Comparison of ENCODE assay signal across 11 mouse cellular contexts in genomic region chr15:52161089-52161442, GRCm38 (mm10).
A peak's percentile ranks its signal among the peaks of the same experiment; 100 is the strongest.
DNase-seq lines count a peak whose midpoint lies in the region; ATAC-seq lines count a peak whose summit lies in the region.
"Had no signal": no experiment of that assay in that cellular context is flagged by ENCODE, and none has a peak within 500 bp of the region (broad histone marks: within the 10 kb centered on the region; RNA-seq: fewer than 3 reads in every experiment).

No protein-coding gene starts in this region.

- no peaks in the 10 kb centered on the region for H3K36me3 ChIP-seq in forebrain, embryonic 15.5 days
- H3K36me3 ChIP-seq in kidney, embryonic 15.5 days: no peaks in the 10 kb centered on the region
- H3K36me3 ChIP-seq in neural tube, embryonic 13.5 days: no peaks in the 10 kb centered on the region
- H3K36me3 ChIP-seq in heart, embryonic 11.5 days (ENCODE audit: control insufficient read depth, insufficient read depth, low read length): no peaks in the 10 kb centered on the region
- H3K36me3 ChIP-seq: liver, embryonic 13.5 days had no signal

- ATAC-seq in forebrain, embryonic 15.5 days (replicated peaks): peak; percentile 27
- ATAC-seq in kidney, embryonic 15.5 days (replicated peaks; ENCODE audit: low FRiP score): peak; percentile 45; the same call in 1 of the 2 replicates
- ATAC-seq in neural tube, embryonic 13.5 days (ENCODE audit: low read depth): peak; percentile 38; the same call in 1 of the 2 replicates
- no peak for ATAC-seq in heart, embryonic 11.5 days (replicated peaks; ENCODE audit: insufficient number of reproducible peaks, low FRiP score, low TSS enrichment)

- H3K27me3 ChIP-seq in forebrain, embryonic 15.5 days: no peaks in the 10 kb centered on the region
- no peaks in the 10 kb centered on the region; the same call in 1 of the 2 replicates for H3K27me3 ChIP-seq in kidney, embryonic 15.5 days
- no peaks in the 10 kb centered on the region for H3K27me3 ChIP-seq in neural tube, embryonic 13.5 days
- no peaks in the 10 kb centered on the region for H3K27me3 ChIP-seq in heart, embryonic 11.5 days (ENCODE audit: control insufficient read depth, insufficient read depth, low read length)
- H3K27me3 ChIP-seq: CH12.LX; liver, embryonic 13.5 days had no signal

- peak; percentile 51 for DNase-seq in kidney, adult 9 months
- no peak for DNase-seq in kidney, adult 18-20 months
- no peak for DNase-seq in layer of hippocampus, adult 9-11 months
- DNase-seq in c-Kit-positive CD71-positive TER-119-positive erythroid progenitor cells, embryonic 14.5 days (ENCODE audit: low spot score): no peak

- no peak overlapping the region for H3K4me2 ChIP-seq in forebrain, embryonic 15.5 days (replicated peaks)
- no peak overlapping the region for H3K4me2 ChIP-seq in kidney, embryonic 15.5 days
- no peak overlapping the region for H3K4me2 ChIP-seq in neural tube, embryonic 13.5 days
- H3K4me2 ChIP-seq in heart, embryonic 11.5 days: no peak overlapping the region
- H3K4me2 ChIP-seq: liver, embryonic 13.5 days had no signal

- peaks cover 23% of the 10 kb centered on the region for H3K4me1 ChIP-seq in forebrain, embryonic 15.5 days
- H3K4me1 ChIP-seq in kidney, embryonic 15.5 days: peaks cover 22% of the 10 kb centered on the region
- H3K4me1 ChIP-seq in neural tube, embryonic 13.5 days (replicated peaks): peaks cover 23% of the 10 kb centered on the region
- no peaks in the 10 kb centered on the region for H3K4me1 ChIP-seq in heart, embryonic 11.5 days (ENCODE audit: control insufficient read depth, insufficient read depth, low read length)

- 5% methylated on average over 3 of the region's 3 CpGs for WGBS in forebrain, embryonic 15.5 days
- WGBS in kidney, embryonic 15.5 days: 10% methylated on average over 3 of the region's 3 CpGs
- WGBS in neural tube, embryonic 13.5 days: 8% methylated on average over 3 of the region's 3 CpGs
- WGBS in heart, embryonic 11.5 days (ENCODE audit: insufficient replicate concordance): 14% methylated on average over 3 of the region's 3 CpGs

- 0 out of 2 replicates have a peak overlapping the region, but pooled peaks have one; percentile 49 for H3K27ac ChIP-seq in forebrain, embryonic 15.5 days (replicated peaks)
- H3K27ac ChIP-seq in kidney, embryonic 15.5 days: peak overlapping the region; percentile 61
- H3K27ac ChIP-seq in neural tube, embryonic 13.5 days (replicated peaks): peak overlapping the region; percentile 67
- H3K27ac ChIP-seq in heart, embryonic 11.5 days (ENCODE audit: low read depth, low read length): no peak overlapping the region
- H3K27ac ChIP-seq: heart, adult 2 months; liver, embryonic 13.5 days had no signal

- H3K4me3 ChIP-seq in forebrain, embryonic 15.5 days: no peak overlapping the region
- no peak overlapping the region for H3K4me3 ChIP-seq in kidney, embryonic 15.5 days (replicated peaks)
- no peak overlapping the region for H3K4me3 ChIP-seq in neural tube, embryonic 13.5 days
- no peak overlapping the region for H3K4me3 ChIP-seq in heart, embryonic 11.5 days (ENCODE audit: low read depth, low read length)
- H3K4me3 ChIP-seq: heart, adult 2 months; liver, embryonic 13.5 days had no signal

- H3K9me3 ChIP-seq in forebrain, embryonic 15.5 days: no peaks in the 10 kb centered on the region
- H3K9me3 ChIP-seq in kidney, embryonic 15.5 days (replicated peaks): no peaks in the 10 kb centered on the region
- H3K9me3 ChIP-seq in neural tube, embryonic 13.5 days: no peaks in the 10 kb centered on the region
- H3K9me3 ChIP-seq in heart, embryonic 11.5 days (replicated peaks; ENCODE audit: control insufficient read depth, low read length): no peaks in the 10 kb centered on the region
- H3K9me3 ChIP-seq: liver, embryonic 13.5 days had no signal

- no peak overlapping the region for H3K9ac ChIP-seq in forebrain, embryonic 15.5 days (replicated peaks)
- H3K9ac ChIP-seq in kidney, embryonic 15.5 days: no peak overlapping the region
- H3K9ac ChIP-seq in neural tube, embryonic 13.5 days: no peak overlapping the region
- no peak overlapping the region for H3K9ac ChIP-seq in heart, embryonic 11.5 days (ENCODE audit: low read depth, low read length)
- H3K9ac ChIP-seq: liver, embryonic 13.5 days had no signal
